Mouse (Mus musculus) frontal cortex, postnatal 25 days (tissue): ENCODE data around the gene D17Wsu92e.

ENCODE experiments used
- DNase-seq, 2 experiments: peaks; one replicate each; pipeline ENCODE4 v3.0.0; 2022; ENCODE audit warnings: low spot score in 2 of 2

D17Wsu92e gene

GRCm38 (mm10) chr17:27746446-27746845 lies 74.0 kb downstream of the D17Wsu92e start:
- no peak for DNase-seq

- DNase-seq = no peak
Observed at GRCm38 (mm10) chr17:27740961-27741360, 79.5 kb downstream of the D17Wsu92e start.

- DNase-seq = no peak
Observed at GRCm38 (mm10) chr17:27734344-27735073, 85.9 kb downstream of the D17Wsu92e start.

GRCm38 (mm10) chr17:27732694-27733093 lies 87.8 kb downstream of the D17Wsu92e start:
- DNase-seq = no peak

- no peak for DNase-seq
Observed at GRCm38 (mm10) chr17:27732152-27732551, 88.3 kb downstream of the D17Wsu92e start.

- no peak for DNase-seq
Observed at GRCm38 (mm10) chr17:27728770-27729169, 91.7 kb downstream of the D17Wsu92e start, which contains the start of gene Spdef. Spdef (minus strand) TSS chr17:27728955.

GRCm38 (mm10) chr17:27726527-27726926 lies 93.9 kb downstream of the D17Wsu92e start:
- DNase-seq = no peak

GRCm38 (mm10) chr17:27725412-27725811 lies 95.0 kb downstream of the D17Wsu92e start:
- DNase-seq = no peak

- no peak for DNase-seq
Observed at GRCm38 (mm10) chr17:27725011-27725410, 95.4 kb downstream of the D17Wsu92e start.

GRCm38 (mm10) chr17:27724327-27724726 lies 96.1 kb downstream of the D17Wsu92e start:
- no peak for DNase-seq

GRCm38 (mm10) chr17:27721125-27721664 lies 99.3 kb downstream of the D17Wsu92e start:
- no peak for DNase-seq

GRCm38 (mm10) chr17:27720326-27720725 lies 100.1 kb downstream of the D17Wsu92e start:
- DNase-seq = no peak

- DNase-seq = no peak
Observed at GRCm38 (mm10) chr17:27719663-27720062, 100.8 kb downstream of the D17Wsu92e start.

GRCm38 (mm10) chr17:27718250-27718649 lies 102.2 kb downstream of the D17Wsu92e start:
- no peak for DNase-seq

GRCm38 (mm10) chr17:27716804-27717203 lies 103.6 kb downstream of the D17Wsu92e start:
- no peak for DNase-seq

GRCm38 (mm10) chr17:27712832-27713231 lies 107.6 kb downstream of the D17Wsu92e start:
- no peak for DNase-seq

GRCm38 (mm10) chr17:27709650-27710049 lies 110.8 kb downstream of the D17Wsu92e start:
- no peak for DNase-seq

GRCm38 (mm10) chr17:27707954-27708661 lies 112.3 kb downstream of the D17Wsu92e start:
- DNase-seq = no peak

- DNase-seq = no peak
Observed at GRCm38 (mm10) chr17:27705661-27706060, 114.8 kb downstream of the D17Wsu92e start.

- DNase-seq = no peak
Observed at GRCm38 (mm10) chr17:27703961-27704621, 116.4 kb downstream of the D17Wsu92e start.

GRCm38 (mm10) chr17:27702518-27702917 lies 117.9 kb downstream of the D17Wsu92e start:
- no peak for DNase-seq

GRCm38 (mm10) chr17:27701856-27702255 lies 118.6 kb downstream of the D17Wsu92e start:
- no peak for DNase-seq
